Mouse (Mus musculus) midbrain, embryonic 10.5 days (tissue): ENCODE data around the gene Terf2. TPM values are rescaled to one million over a fixed set of nuclear protein-coding genes. Genes with fewer than 3 reads are reported as not detected.
"Not testable (repeated sequence)": the region's sequence is repeated elsewhere in the genome, so short reads cannot be mapped to it uniquely, and the experiment has no call there.

Source experiments
- DNase-seq: peaks from one replicate; pipeline ENCODE4 v3.0.0-alpha.2; 2017; ENCODE audit warnings: low spot score
- H3K27ac ChIP-seq: fragments of 300-500 bp; sonication (generic); replicated peaks from 2 replicates; pipeline ENCODE4 v1.5.1; 2016; ENCODE audit warnings: mild to moderate bottlenecking
- H3K27me3 ChIP-seq: fragments of 300-500 bp; sonication (generic); 2 replicates; pipeline ENCODE4 v1.6.1; 2016; ENCODE audit warnings: low read depth, mild to moderate bottlenecking; ENCODE audit not compliant: poor library complexity, severe bottlenecking
- H3K36me3 ChIP-seq: fragments of 300-500 bp; sonication (generic); 2 replicates; pipeline ENCODE4 v1.6.1; 2016; ENCODE audit warnings: mild to moderate bottlenecking, moderate library complexity
- H3K4me1 ChIP-seq: fragments of 300-500 bp; sonication (generic); 2 replicates; pipeline ENCODE4 v1.6.1; 2016
- H3K4me3 ChIP-seq: fragments of 300-500 bp; sonication (generic); 2 replicates; pipeline ENCODE4 v1.5.1; 2016; ENCODE audit warnings: mild to moderate bottlenecking, moderate library complexity
- H3K9me3 ChIP-seq: fragments of 300-500 bp; sonication (generic); replicated peaks from 2 replicates; pipeline ENCODE4 v1.6.1; 2016; ENCODE audit warnings: mild to moderate bottlenecking
- WGBS: fragments of 180-500 bp; shearing (Covaris S2); methylation state at CpG from one replicate; pipeline ENCODE4 v1.1.7; 2016; 5-methylcytosine and 5-hydroxymethylcytosine counted together
- microRNA-seq: library from miRNA; unstranded; fragments of <30 nt; microRNA quantifications from one replicate; pipeline ENCODE4, GENCODE M21; 2017
- polyA plus RNA-seq: library from polyadenylated mRNA; unstranded; fragments of >200 nt; fragmentation: Nextera tagmentation; extraction: Ambion mirVana; gene quantifications from 2 replicates; pipeline ENCODE4 v1.2.1, GENCODE M21; 2016

Terf2 gene
- polyA plus RNA-seq, 1 experiment from 2014 or later = 19.1 TPM

DNA sequence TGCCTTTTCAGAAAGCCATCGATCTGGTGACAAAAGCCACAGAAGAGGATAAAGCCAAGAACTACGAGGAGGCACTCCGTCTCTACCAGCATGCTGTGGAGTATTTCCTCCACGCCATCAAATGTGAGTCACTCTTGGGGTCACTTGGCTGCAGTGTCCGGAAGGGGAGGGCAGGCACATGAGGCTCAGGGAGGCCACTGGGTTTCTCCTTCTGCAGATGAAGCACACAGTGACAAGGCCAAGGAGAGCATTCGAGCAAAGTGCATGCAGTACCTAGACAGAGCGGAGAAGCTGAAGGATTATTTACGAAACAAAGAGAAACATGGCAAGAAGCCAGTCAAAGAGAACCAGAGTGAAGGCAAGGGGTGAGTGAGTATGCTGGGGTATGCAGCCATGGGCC, 59.7 kb downstream of the Terf2 start:
- H3K9me3 ChIP-seq = no peaks in the 10 kb centered on the region
- H3K36me3 ChIP-seq = peaks cover 45% of the 10 kb centered on the region
- no peak for DNase-seq
- WGBS = 95% methylated on average over 8 of the region's 8 CpGs
- H3K4me3 ChIP-seq = no peak overlapping the region
- H3K27me3 ChIP-seq = no peaks in the 10 kb centered on the region
- H3K27ac ChIP-seq = no peak overlapping the region
- peaks cover 25% of the 10 kb centered on the region for H3K4me1 ChIP-seq

DNA sequence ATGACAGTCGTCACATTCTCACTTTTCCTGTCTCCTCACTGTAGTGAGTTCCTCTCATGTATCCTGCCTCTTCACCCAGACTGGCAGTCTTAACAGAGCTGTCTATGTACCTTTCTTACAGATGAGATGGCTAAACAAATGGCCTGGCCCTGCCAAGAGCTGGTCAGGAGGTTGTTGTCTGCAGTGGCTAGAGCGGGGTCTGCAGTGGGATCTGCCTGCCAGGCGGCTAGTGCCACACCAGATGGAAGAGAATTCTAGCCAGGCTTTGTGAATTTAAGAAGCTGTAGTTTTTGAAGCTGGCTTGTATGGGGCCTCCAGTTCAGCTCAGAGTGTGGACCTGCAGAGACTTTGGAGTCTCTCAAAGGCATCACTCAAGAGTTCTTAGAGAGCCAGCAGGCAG, 60.7 kb downstream of the Terf2 start:
- no peaks in the 10 kb centered on the region for H3K27me3 ChIP-seq
- no peaks in the 10 kb centered on the region for H3K9me3 ChIP-seq
- no peak overlapping the region for H3K4me3 ChIP-seq
- no peak overlapping the region for H3K27ac ChIP-seq
- no peak for DNase-seq
- 89% methylated on average over 3 of the region's 3 CpGs for WGBS
- H3K36me3 ChIP-seq = peaks cover 35% of the 10 kb centered on the region
- peaks cover 33% of the 10 kb centered on the region for H3K4me1 ChIP-seq

DNA sequence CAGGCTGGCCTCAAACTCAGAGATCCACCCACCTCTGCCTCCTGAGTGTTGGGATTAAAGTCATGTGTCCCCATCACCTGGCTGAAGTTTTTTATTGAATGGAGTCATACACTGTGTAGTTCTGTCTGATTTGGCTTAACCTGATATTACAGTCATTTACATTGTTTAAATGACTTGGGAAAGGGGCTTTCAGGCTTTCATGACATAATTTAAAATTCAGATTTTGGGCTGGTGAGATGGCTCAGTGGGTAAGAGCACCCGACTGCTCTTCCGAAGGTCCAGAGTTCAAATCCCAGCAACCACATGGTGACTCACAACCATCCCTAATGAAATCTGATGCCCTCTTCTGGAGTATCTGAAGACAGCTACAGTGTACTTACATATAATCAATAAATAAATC, 62.7 kb downstream of the Terf2 start:
- H3K27me3 ChIP-seq, H3K9me3 ChIP-seq, H3K27ac ChIP-seq, H3K4me3 ChIP-seq, DNase-seq: not testable (repeated sequence)
- Histone ChIP-seq H3K36me3 (peaks cover 15% of the 10 kb centered on the region), H3K4me1 (peaks cover 33% of the 10 kb centered on the region)
- WGBS = 90% methylated on average over 2 of the region's 2 CpGs

DNA sequence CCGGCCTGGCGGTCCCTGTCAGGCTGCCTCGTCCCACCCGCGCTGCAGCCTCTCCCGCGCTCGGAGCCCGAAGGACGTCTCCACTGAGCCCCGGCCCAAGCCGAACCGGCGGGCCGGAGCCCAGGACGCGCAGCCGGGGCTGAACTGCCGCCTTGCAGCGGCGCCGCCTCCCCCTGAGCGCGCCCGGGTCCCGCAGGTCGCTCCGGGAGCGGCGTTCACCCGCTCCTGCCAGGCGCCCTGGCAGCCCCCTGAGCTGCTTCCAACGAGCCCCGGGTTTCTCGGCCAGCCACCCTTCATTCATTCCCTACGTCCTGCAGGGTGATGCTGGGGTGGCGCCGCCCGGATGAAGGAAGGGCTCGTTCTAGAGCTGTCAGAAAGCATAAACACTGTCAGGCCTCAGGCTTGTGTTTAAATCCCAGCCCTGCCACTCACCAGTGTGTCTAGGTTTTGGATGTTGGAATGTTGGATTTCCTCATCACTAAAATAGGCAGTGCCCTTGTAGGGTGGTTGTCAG, 64.7 kb downstream of the Terf2 start:
- H3K36me3 ChIP-seq = peaks cover 5% of the 10 kb centered on the region
- under 1% methylated on average over 40 of the region's 40 CpGs for WGBS
- H3K4me1 ChIP-seq = peaks cover 33% of the 10 kb centered on the region
- DNase-seq = no peak
- H3K27ac ChIP-seq = peak overlapping the region; percentile 91
- H3K4me3 ChIP-seq = peak overlapping the region; percentile 98
- no peaks in the 10 kb centered on the region for H3K27me3 ChIP-seq
- H3K9me3 ChIP-seq = no peaks in the 10 kb centered on the region

DNA sequence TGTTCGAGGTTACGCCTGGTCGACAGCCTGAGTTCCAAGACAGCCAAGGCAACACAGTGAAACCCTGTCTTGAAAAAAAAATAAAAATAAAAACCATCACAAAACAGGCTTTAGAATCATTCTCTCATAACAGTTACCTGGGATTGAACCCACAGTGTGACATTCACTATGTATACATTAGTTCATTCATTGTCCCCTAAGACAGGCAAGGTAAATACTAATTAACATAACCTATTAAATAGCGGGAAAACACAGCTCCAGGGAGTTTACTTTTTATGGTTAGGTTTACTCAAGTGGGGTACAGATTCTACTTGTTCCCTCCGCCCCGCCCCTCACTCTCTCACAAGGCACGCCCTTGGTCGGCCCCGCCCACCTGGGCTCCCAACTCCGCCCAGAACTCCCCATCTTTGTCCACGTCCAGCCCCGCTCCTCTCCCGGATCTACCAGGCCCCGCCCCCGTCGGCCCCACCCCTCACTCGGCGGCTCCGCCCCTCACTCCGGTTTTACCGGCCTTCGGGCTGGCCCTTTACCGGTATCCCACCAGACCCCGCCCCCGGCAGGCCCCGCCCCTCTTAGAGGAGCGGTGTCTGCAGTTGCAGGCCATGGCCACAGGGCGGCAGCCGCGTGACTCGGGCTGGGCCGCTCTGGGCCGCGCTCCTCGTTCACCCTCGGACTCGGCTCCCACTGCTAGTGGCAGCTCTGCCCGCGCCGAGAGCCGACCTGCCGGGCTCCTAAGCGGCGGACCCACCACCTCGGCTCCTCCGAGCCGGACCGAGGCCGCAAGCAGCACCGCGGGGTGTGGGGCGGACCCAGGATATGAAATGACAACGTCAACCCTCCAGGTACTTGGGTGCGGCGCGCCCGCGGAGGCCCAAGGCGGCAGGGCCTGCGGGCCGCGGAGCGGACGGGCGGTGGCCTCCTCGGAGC, 65.4 kb downstream of the Terf2 start, which contains the start of gene Vps4a:
Vps4a (plus strand) TSS at position 573 of the 927 bp plus-strand sequence.
- peak within 1 kb of the TSS; percentile 91 for H3K27ac ChIP-seq
- peaks cover 33% of the 10 kb centered on the region for H3K4me1 ChIP-seq
- 5% methylated on average over 65 of the region's 66 CpGs for WGBS
- H3K27me3 ChIP-seq = no peaks in the 10 kb centered on the region
- no peaks in the 10 kb centered on the region for H3K36me3 ChIP-seq
- H3K4me3 ChIP-seq = peak within 1 kb of the TSS; percentile 98
- H3K9me3 ChIP-seq = no peaks in the 10 kb centered on the region
- DNase-seq = peak; percentile 96

DNA sequence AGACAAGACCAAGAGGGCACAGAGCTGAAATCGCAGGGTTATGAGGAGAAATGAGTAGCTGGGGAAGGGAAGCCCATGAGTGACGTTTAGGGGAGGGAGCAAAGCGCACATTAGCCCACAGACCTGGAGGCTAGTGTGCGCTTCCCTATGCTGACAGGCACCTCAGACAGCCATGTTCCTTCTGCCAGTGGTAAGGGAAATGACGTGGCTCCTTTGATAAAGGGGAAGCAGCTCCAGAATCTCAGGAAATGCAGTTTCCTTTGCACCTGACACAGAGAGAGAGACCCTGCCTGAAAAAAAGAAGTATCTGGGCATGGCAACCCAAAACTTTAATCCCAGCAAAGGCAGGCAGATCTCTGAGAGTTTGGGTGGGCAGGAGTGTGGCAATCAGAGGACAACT, 66.3 kb downstream of the Terf2 start:
- Histone ChIP-seq H3K4me1 (peaks cover 33% of the 10 kb centered on the region), H3K4me3 (no peak overlapping the region), H3K9me3 (no peaks in the 10 kb centered on the region), H3K36me3 (no peaks in the 10 kb centered on the region), H3K27ac (no peak overlapping the region), H3K27me3 (no peaks in the 10 kb centered on the region)
- WGBS = 85% methylated on average over 5 of the region's 5 CpGs
- DNase-seq = no peak

DNA sequence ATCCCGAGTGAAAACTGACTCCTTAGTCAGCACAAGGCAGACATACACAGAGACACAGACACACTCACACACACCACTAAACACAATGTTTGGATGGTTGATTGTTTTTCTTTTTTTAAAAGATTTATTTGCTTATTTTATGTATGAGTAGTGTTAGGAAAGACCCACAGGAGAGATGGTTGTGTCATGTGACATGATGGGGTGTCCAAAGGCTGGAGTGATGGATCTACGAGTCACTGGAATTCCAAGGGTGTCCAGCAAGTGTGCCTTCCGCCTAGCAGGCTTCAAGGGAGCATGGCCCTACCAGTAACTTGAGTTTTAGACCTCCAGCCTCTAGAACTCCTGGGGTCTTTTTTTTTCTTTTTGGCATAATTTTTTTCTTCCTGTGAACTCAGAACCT, 67.0 kb downstream of the Terf2 start:
- Histone ChIP-seq H3K9me3 (no peaks in the 10 kb centered on the region), H3K4me3 (no peak overlapping the region), H3K27me3 (no peaks in the 10 kb centered on the region), H3K4me1 (peaks cover 29% of the 10 kb centered on the region), H3K36me3 (no peaks in the 10 kb centered on the region), H3K27ac (no peak overlapping the region)
- no peak for DNase-seq
- WGBS = 80% methylated on average over 3 of the region's 3 CpGs

DNA sequence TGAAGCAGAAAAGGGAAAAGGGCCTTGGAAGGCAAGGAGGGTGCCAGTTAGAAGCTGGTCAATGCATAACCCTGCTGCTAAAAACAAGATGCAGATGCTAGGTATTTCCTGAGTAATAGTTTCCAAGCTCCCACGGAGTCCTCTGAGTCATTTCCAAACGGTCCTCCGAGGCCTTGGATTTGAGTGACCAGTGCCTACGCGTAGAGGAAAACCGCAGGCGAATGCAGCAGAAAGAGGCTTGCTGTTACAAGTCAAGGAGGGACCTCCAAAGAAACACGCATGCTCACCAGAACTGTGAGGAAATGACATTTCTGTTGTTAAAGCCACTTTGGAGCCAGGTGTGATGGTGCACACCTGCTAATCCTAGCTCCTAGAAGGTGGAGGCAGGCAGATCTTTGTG, 72.9 kb downstream of the Terf2 start:
- 95% methylated on average over 8 of the region's 8 CpGs for WGBS
- no peak overlapping the region for H3K27ac ChIP-seq
- no peaks in the 10 kb centered on the region for H3K4me1 ChIP-seq
- no peaks in the 10 kb centered on the region for H3K9me3 ChIP-seq
- DNase-seq = no peak
- H3K4me3 ChIP-seq = no peak overlapping the region
- no peaks in the 10 kb centered on the region for H3K27me3 ChIP-seq
- no peaks in the 10 kb centered on the region for H3K36me3 ChIP-seq

Small RNAs within 50 kb of the gene (microRNA-seq; reads per million reads assigned to microRNA genes)
- gene Mir7075 = 2.1 reads per million

Other genes starting within 250 kb of the Terf2 start
- 0.07 and 0.12 TPM in 2 replicates for gene Has3, start 226.3 kb downstream of the Terf2 start, polyA plus RNA-seq
- gene Utp4, start 202.9 kb downstream of the Terf2 start, polyA plus RNA-seq = 77.6 and 93.7 TPM in 2 replicates
- 8.2 and 9.2 TPM in 2 replicates for gene Sntb2, start 160.8 kb downstream of the Terf2 start, polyA plus RNA-seq
- gene Vps4a, start 65.3 kb downstream of the Terf2 start, polyA plus RNA-seq = 68.0 and 80.2 TPM in 2 replicates
- 44.2 and 48.1 TPM in 2 replicates for gene Pdf, start 47.9 kb downstream of the Terf2 start, polyA plus RNA-seq
- 38.2 and 40.8 TPM in 2 replicates for gene Cog8, start 39.9 kb downstream of the Terf2 start, polyA plus RNA-seq
- gene Nip7, start 39.7 kb downstream of the Terf2 start, polyA plus RNA-seq = 113 and 125 TPM in 2 replicates
- not detected in 2 replicates for gene Tmed6, start 30.9 kb downstream of the Terf2 start, polyA plus RNA-seq
- 164 and 175 TPM in 2 replicates for gene Cyb5b, start 54.1 kb upstream of the Terf2 start, polyA plus RNA-seq
- gene Nfat5, start 196.9 kb upstream of the Terf2 start, polyA plus RNA-seq = 7.8 and 8.2 TPM in 2 replicates